Mouse (Mus musculus) CD4-positive, CD25-positive, alpha-beta regulatory T cell, adult 4 months (primary cell): Measurements from ENCODE around the gene Zcchc17. TPM values are rescaled to one million over a fixed set of nuclear protein-coding genes. Genes with fewer than 3 reads are reported as not detected.

Experiments used
- ATAC-seq: one replicate; pipeline ENCODE4 v1.8.0; 2017
- polyA plus RNA-seq, 2 experiments: library from polyadenylated mRNA; unstranded; fragments of 100-300 nt; shearing (Covaris generic); gene quantifications; one replicate each; pipeline ENCODE4 v1.2.1; 2017

Gene Zcchc17
- 10 to 100 TPM; 63.4 to 82.4 TPM for polyA plus RNA-seq

- peak; percentile 98 for ATAC-seq
These were observed at the start of gene Zcchc17, which contains the start of gene Snrnp40 for GRCm38 (mm10) chr4:130359486-130360237. Gene Zcchc17 (minus strand): TSS chr4:130359943. Gene Snrnp40 (plus strand): TSS chr4:130360132.

- ATAC-seq: no peak
These were observed 31.5 kb upstream of the Zcchc17 start for GRCm38 (mm10) chr4:130391265-130391664.

DNA sequence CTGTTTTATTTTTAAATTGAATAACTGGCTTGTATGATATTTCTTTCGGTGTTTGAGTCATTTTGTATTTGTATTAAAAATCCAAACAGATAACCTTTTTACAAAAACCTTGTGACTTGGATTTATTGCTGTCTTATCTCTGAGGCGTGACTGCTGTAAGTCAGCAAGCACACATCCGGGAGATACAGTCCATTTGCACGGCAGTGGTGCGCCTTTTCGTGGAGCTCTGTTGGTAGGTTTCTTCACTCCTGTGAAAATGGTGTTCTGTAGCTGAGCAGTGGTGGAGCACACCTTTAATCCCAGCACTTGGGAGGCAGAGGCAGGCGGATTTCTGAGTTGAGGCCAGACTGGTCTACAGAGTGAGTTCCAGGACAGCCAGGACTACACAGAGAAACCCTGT is 30.2 kb upstream of the Zcchc17 start:
- no peak for ATAC-seq

- ATAC-seq: no peak
These were observed 29.8 kb upstream of the Zcchc17 start for GRCm38 (mm10) chr4:130389496-130389895.

GRCm38 (mm10) chr4:130387256-130387655 is 27.5 kb upstream of the Zcchc17 start:
- ATAC-seq: no peak

- no peak for ATAC-seq
These were observed 20.7 kb upstream of the Zcchc17 start for GRCm38 (mm10) chr4:130380418-130380817.

- ATAC-seq: no peak
These were observed 19.4 kb upstream of the Zcchc17 start for GRCm38 (mm10) chr4:130379181-130379580.

- no peak for ATAC-seq
These were observed 17.8 kb upstream of the Zcchc17 start for GRCm38 (mm10) chr4:130377500-130377899.

DNA sequence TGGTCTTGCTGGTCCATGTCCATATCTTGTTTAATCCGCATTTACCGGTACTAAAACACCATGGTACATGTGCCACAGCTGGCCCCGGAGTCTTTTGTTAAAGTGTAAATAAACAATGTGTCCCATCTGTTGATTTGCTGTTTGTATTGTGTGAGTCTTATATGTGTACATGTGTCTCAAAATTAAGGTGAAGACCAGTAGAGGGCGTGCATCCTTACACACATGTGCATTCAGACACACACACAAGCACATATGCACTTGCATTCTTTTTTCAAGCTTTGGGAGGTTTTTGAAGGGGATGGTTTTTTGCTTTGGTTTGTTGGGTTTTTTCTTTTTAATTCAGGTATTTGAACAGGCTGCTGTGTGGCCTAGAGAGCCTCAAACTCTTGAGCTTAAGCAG is 16.9 kb upstream of the Zcchc17 start:
- ATAC-seq: no peak

GRCm38 (mm10) chr4:130360238-130360590 is 471 bp upstream of the Zcchc17 start:
- peak; percentile 21 for ATAC-seq

DNA sequence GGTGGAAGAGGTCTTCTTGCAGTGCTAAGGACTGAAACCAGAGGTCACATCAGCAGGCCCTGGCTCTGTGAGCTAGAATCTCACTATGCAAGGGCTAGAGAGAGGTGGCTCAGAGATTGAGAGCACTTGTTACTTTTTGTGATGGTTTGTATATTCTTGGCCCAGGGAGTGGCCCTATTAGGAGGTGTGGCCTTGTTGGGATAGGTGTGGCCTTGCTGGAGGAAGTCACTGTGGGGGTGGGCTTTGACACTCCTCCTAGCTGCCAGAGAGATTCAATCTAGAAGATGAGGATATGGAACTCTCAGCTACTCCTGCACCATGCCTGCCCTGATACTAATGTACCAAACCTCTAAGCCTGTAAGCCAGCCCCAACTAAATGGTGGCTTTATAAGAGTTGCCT is 1.8 kb downstream of the Zcchc17 start:
- ATAC-seq: no peak

DNA sequence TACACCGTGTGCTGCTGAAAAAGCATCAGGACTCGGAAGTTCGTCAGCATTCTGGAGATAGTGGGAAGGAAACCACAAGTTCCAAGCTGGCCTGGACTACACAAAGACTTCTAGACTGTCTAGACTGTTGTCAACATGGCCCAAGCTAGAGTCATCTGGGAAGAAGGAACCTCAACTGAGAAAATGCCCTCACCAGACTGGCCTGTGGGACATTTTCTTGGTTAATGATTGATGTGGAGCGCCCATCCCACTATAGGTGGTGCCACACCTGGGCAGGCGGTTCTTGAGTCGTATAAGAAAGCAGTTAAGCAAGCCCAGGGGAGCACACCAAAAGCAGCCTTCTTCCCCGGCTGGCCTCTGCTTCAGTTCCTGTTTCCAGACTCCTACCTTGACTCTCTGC is 7.2 kb downstream of the Zcchc17 start:
- ATAC-seq: no peak

DNA sequence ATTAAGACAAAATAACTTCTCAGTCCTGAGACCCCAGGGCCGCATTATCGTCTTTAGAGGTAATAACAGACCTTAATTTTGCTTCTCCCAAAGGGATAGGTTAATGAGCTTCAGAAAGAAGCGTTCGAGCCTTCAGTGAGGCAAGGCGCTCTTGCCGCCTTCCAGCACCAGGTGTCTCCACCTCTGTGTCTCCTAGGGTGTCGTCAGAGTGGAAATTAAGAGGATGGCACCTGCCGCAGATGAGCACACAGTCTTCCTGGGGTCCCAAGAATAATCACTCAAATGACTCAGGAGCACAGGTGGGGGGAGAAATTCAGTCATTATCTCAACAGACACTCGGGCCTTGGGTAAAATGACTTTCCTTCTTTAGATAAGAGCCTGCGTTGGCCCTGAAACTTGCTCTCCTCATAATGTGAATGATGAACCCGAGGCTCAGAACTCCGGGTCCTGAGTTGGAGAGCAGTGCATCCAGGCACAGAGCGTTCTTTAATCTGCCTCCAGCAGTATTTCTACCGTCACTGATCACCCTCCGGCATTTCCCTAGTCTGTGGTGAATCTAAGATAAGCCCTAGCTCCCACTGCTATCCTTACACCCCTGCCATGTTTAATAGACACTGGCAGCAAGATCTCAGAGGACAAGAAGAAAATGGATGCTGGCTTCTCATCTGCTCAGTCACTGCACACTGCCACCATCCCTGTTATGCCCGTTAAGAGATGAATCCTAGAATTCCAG is 8.9 kb downstream of the Zcchc17 start:
- no peak for ATAC-seq

- ATAC-seq: no peak
These were observed 10.1 kb downstream of the Zcchc17 start for GRCm38 (mm10) chr4:130349666-130350065.

GRCm38 (mm10) chr4:130341691-130342090 is 18.1 kb downstream of the Zcchc17 start:
- ATAC-seq: peak; percentile 57

DNA sequence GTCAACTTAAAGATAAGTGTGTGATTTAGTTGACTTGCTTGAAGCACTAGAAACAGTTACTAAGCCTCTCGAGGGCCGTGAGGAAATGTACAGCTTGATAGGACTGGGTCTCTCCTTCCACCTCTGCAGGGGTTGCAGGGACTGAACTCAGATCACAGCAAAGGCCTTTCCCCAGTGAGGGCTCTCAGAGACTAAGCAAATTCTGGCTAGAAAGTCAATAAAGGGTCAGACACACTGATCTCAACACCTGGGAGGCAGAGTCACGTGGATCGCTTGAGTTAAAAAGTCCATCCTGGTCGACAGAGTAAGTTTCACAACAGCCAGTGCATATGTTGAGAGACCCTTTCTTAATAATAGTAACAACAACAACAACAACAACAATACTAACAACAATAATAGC is 23.9 kb downstream of the Zcchc17 start:
- no peak for ATAC-seq

DNA sequence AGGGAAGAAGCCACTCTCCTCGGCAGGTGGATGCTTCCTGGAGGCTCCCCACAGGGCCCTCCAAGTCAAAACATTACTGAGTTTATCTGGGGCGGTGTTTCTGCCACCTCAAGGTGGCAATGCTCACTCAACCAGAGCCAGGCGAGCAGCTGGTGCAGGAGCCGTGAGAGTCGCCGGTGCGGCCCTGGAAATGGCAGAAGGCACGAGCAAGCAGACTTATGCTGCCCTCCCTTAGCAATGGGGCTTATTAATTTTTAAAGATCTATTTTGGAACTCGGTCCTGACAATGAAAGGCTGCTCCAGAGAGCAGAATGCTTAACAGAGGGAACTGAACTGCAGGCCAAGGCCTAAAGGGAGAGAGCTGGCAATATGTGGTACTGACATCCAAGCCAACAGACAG is 32.4 kb downstream of the Zcchc17 start:
- no peak for ATAC-seq

- ATAC-seq: no peak
These were observed 34.3 kb downstream of the Zcchc17 start for GRCm38 (mm10) chr4:130325446-130325845.

GRCm38 (mm10) chr4:130323607-130324006 is 36.1 kb downstream of the Zcchc17 start:
- ATAC-seq: no peak

GRCm38 (mm10) chr4:130323165-130323564 is 36.6 kb downstream of the Zcchc17 start:
- ATAC-seq: no peak

GRCm38 (mm10) chr4:130322567-130322966 is 37.2 kb downstream of the Zcchc17 start:
- ATAC-seq: no peak

DNA sequence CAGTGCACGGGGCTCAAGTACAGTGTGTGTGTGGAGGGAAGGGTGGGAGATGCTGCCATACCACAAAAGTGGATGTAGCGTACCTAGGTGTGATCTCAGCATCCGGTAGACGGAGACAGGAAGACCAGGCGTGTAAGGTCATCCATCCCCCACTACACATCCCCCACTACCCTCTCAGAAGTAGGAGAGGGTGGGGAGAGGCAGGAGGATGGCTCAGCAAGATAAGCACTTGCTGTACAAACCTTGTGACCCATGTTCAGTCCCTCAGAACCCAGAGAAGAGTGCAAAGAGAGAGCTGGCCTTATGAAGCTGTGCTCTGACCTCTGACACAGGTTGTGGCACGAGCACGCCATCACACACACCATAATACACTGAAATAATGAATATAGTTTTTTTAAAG is 38.1 kb downstream of the Zcchc17 start:
- ATAC-seq: no peak

- ATAC-seq: no peak
These were observed 40.2 kb downstream of the Zcchc17 start for GRCm38 (mm10) chr4:130319564-130319963.

- no peak for ATAC-seq
These were observed 41.6 kb downstream of the Zcchc17 start for GRCm38 (mm10) chr4:130318122-130318521.
